Mouse (Mus musculus): ENCODE measurements around the gene Diaph3.

The Diaph3 gene

GRCm38 (mm10) chr14:87079725-87080124 lies 61.3 kb downstream of the Diaph3 start:
- DNase-seq = no peak

GRCm38 (mm10) chr14:87075021-87075531 lies 66.0 kb downstream of the Diaph3 start:
- no peak for DNase-seq

GRCm38 (mm10) chr14:87064281-87064680 lies 76.8 kb downstream of the Diaph3 start:
- no peak for DNase-seq

GRCm38 (mm10) chr14:87056169-87056568 lies 84.9 kb downstream of the Diaph3 start:
- no peak for DNase-seq

- no peak for DNase-seq
Observed at GRCm38 (mm10) chr14:87051187-87051586, 89.8 kb downstream of the Diaph3 start.

- DNase-seq = no peak
Observed at GRCm38 (mm10) chr14:87044401-87044806, 96.6 kb downstream of the Diaph3 start.

- DNase-seq = no peak
Observed at GRCm38 (mm10) chr14:87020240-87020639, 120.8 kb downstream of the Diaph3 start.

- DNase-seq = no peak
Observed at GRCm38 (mm10) chr14:87019687-87020086, 121.3 kb downstream of the Diaph3 start.

GRCm38 (mm10) chr14:86997318-86997717 lies 143.7 kb downstream of the Diaph3 start:
- DNase-seq = no peak

- no peak for DNase-seq
Observed at GRCm38 (mm10) chr14:86951169-86951568, 189.9 kb downstream of the Diaph3 start.

GRCm38 (mm10) chr14:86937953-86938352 lies 203.1 kb downstream of the Diaph3 start:
- no peak for DNase-seq

GRCm38 (mm10) chr14:86936424-86936823 lies 204.6 kb downstream of the Diaph3 start:
- no peak for DNase-seq

GRCm38 (mm10) chr14:86930763-86931162 lies 210.3 kb downstream of the Diaph3 start:
- DNase-seq = no peak

GRCm38 (mm10) chr14:86926827-86927226 lies 214.2 kb downstream of the Diaph3 start:
- no peak for DNase-seq

- DNase-seq = no peak
Observed at GRCm38 (mm10) chr14:86898898-86899297, 242.1 kb downstream of the Diaph3 start.

- no peak for DNase-seq
Observed at GRCm38 (mm10) chr14:86889070-86889804, 251.8 kb downstream of the Diaph3 start.

GRCm38 (mm10) chr14:86885417-86886098 lies 255.5 kb downstream of the Diaph3 start:
- no peak for DNase-seq

- peak; percentile 49 for DNase-seq
Observed at GRCm38 (mm10) chr14:86869536-86869935, 271.5 kb downstream of the Diaph3 start.

GRCm38 (mm10) chr14:86867143-86867542 lies 273.9 kb downstream of the Diaph3 start:
- DNase-seq = no peak

GRCm38 (mm10) chr14:86864053-86864452 lies 277.0 kb downstream of the Diaph3 start:
- DNase-seq = no peak

- DNase-seq = no peak
Observed at GRCm38 (mm10) chr14:86861277-86861946, 279.6 kb downstream of the Diaph3 start.

GRCm38 (mm10) chr14:86847154-86847810 lies 293.8 kb downstream of the Diaph3 start:
- DNase-seq = no peak

- no peak for DNase-seq
Observed at GRCm38 (mm10) chr14:86844075-86844474, 297.0 kb downstream of the Diaph3 start.
